Mouse (Mus musculus) stomach, postnatal 0 days (tissue): ENCODE data around the gene Col4a3. TPM values are rescaled to one million over a fixed set of nuclear protein-coding genes. Genes with fewer than 3 reads are reported as not detected.

ENCODE experiments used
- ATAC-seq: fragments of 200-750 bp; cut with Nextera tagmentation; 2 replicates; pipeline ENCODE4 v1.8.0; 2017; ENCODE audit not compliant: low FRiP score, low TSS enrichment
- DNase-seq: peaks from one replicate; pipeline ENCODE4 v3.0.0-alpha.2; 2016; ENCODE audit warnings: low spot score
- H3K27ac ChIP-seq: fragments of 300-500 bp; sonication (generic); replicated peaks from 2 replicates; pipeline ENCODE4 v1.5.1; 2014; ENCODE audit warnings: mild to moderate bottlenecking, control low read depth
- H3K27me3 ChIP-seq: fragments of 300-500 bp; sonication (generic); 2 replicates; pipeline ENCODE4 v1.6.1; 2014; ENCODE audit warnings: low read length; ENCODE audit not compliant: control insufficient read depth, insufficient read depth
- H3K36me3 ChIP-seq: fragments of 300-500 bp; sonication (generic); 2 replicates; pipeline ENCODE4 v1.6.1; 2014; ENCODE audit warnings: low read length, mixed read lengths; ENCODE audit not compliant: control insufficient read depth, insufficient read depth
- H3K4me1 ChIP-seq: fragments of 300-500 bp; sonication (generic); replicated peaks from 2 replicates; pipeline ENCODE4 v1.6.1; 2014; ENCODE audit warnings: antibody characterized with exemption; ENCODE audit not compliant: control insufficient read depth, insufficient read depth
- H3K4me2 ChIP-seq: fragments of 300-500 bp; sonication (generic); replicated peaks from 2 replicates; pipeline ENCODE4 v1.6.1; 2014; ENCODE audit warnings: low read depth, mild to moderate bottlenecking, control low read depth, moderate library complexity
- H3K4me3 ChIP-seq: fragments of 300-500 bp; sonication (generic); 2 replicates; pipeline ENCODE4 v1.5.1; 2014; ENCODE audit warnings: low read depth, low read length, control low read depth
- H3K9ac ChIP-seq: fragments of 300-500 bp; sonication (generic); 2 replicates; pipeline ENCODE4 v1.6.1; 2014; ENCODE audit warnings: mild to moderate bottlenecking, low read length, control low read depth, mixed read lengths
- H3K9me3 ChIP-seq: fragments of 300-500 bp; sonication (generic); 2 replicates; pipeline ENCODE4 v1.6.1; 2016; ENCODE audit warnings: low read length; ENCODE audit not compliant: control insufficient read depth
- CTCF ChIP-seq: IDR thresholded peaks from 2 replicates; pipeline ENCODE4 v1.5.1; 2016; ENCODE audit warnings: antibody characterized with exemption, low read depth, mild to moderate bottlenecking, moderate library complexity
- EP300 ChIP-seq: optimal IDR thresholded peaks from 2 replicates; pipeline ENCODE3; 2016; ENCODE audit warnings: antibody characterized with exemption
- WGBS: fragments of 180-500 bp; shearing (Covaris S2); extraction: QIAGEN DNeasy Blood & Tissue Kit; methylation state at CpG from one replicate; pipeline ENCODE4 v1.1.7; 2014; 5-methylcytosine and 5-hydroxymethylcytosine counted together
- polyA plus RNA-seq: library from polyadenylated mRNA; unstranded; fragments of >200 nt; fragmentation: Nextera tagmentation; extraction: Ambion mirVana; gene quantifications from 2 replicates; pipeline ENCODE4 v1.2.1, GENCODE M21; 2015

The Col4a3 gene
- polyA plus RNA-seq: 0.36 and 0.42 TPM in 2 replicates

- no peaks in the 10 kb centered on the region for H3K27me3 ChIP-seq
- peak within 1 kb of the TSS; percentile 66 for H3K4me2 ChIP-seq
- ATAC-seq: peak; percentile 45; the same call in 1 of the 2 replicates
- H3K4me1 ChIP-seq: no peaks in the 10 kb centered on the region
- H3K27ac ChIP-seq: no peak within 1 kb of the TSS
- H3K4me3 ChIP-seq: peak within 1 kb of the TSS; percentile 29
- H3K36me3 ChIP-seq: no peaks in the 10 kb centered on the region
- peak within 1 kb of the TSS; percentile 43; the same call in 1 of the 2 replicates for H3K9ac ChIP-seq
- no peaks in the 10 kb centered on the region for H3K9me3 ChIP-seq
- DNase-seq: peak; percentile 37
- no peak for TF ChIP-seq CTCF
- TF ChIP-seq EP300: no peak
- WGBS: 4% methylated on average over 33 of the region's 34 CpGs
Observed at GRCm38 (mm10) chr1:82586713-82587399, at the start of gene Col4a3, which contains the start of gene Col4a4. TSS of gene Col4a3 (plus strand) at chr1:82586921. TSS of gene Col4a4 (minus strand) at chr1:82586849.

DNA sequence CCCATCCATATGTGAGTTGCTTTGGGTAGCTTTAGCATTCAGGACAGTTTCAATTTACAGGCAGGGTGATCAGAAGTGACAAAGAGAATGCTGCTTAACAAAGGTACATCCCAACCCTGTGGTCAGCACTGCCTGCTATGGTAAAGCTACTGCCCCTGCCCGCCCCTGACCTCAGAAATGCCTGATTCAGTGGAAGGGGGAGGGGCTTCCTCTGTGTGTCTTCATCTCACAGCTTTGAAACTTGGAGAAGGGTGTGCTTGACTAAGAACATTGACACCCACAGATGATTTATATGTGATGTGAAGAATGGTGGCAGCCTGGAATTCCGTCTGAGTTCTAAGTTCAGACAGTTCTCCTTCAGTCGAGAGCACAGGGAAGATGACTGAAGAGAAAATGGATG, 48.9 kb upstream of the Col4a3 start:
- Histone ChIP-seq H3K4me1 (no peaks in the 10 kb centered on the region), H3K27me3 (no peaks in the 10 kb centered on the region), H3K4me3 (no peak overlapping the region), H3K9ac (no peak overlapping the region), H3K27ac (no peak overlapping the region), H3K36me3 (no peaks in the 10 kb centered on the region), H3K4me2 (no peak overlapping the region), H3K9me3 (no peaks in the 10 kb centered on the region)
- no peak for ATAC-seq
- 41% methylated on average over 3 of the region's 3 CpGs for WGBS
- TF ChIP-seq CTCF (no peak), EP300 (no peak)
- DNase-seq: no peak

- Histone ChIP-seq H3K4me3 (no peak overlapping the region), H3K9ac (no peak overlapping the region), H3K27me3 (no peaks in the 10 kb centered on the region), H3K27ac (no peak overlapping the region), H3K36me3 (no peaks in the 10 kb centered on the region), H3K4me1 (no peaks in the 10 kb centered on the region), H3K9me3 (no peaks in the 10 kb centered on the region), H3K4me2 (no peak overlapping the region)
- ATAC-seq: no peak
- TF ChIP-seq EP300 (no peak), CTCF (no peak)
- 69% methylated on average over 5 of the region's 5 CpGs for WGBS
- no peak for DNase-seq
Observed at GRCm38 (mm10) chr1:82540056-82540455, 46.7 kb upstream of the Col4a3 start.

DNA sequence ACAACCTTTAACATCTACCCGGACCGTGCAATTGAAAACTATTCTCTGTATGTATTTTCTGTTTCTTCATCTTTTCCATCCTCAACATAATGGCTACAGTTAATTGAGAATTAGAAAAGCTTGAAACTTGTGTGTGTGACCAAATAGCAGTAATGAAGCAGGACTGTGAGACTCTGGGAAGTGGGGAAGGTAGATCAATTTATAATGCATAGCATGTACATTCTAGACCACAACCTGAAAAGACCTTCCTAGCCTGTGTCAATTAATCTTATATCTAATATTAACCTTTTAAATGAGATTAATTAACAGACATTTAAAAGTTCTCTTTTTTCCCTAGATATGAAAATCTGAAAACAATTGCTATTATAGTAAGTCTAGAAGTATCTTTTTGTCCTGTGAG, 42.8 kb upstream of the Col4a3 start:
- no peaks in the 10 kb centered on the region for H3K4me1 ChIP-seq
- no peak overlapping the region for H3K27ac ChIP-seq
- ATAC-seq (no peak), DNase-seq (no peak)
- H3K27me3 ChIP-seq: no peaks in the 10 kb centered on the region
- WGBS: 79% methylated on average over 2 of the region's 2 CpGs
- no peak overlapping the region for H3K4me2 ChIP-seq
- no peaks in the 10 kb centered on the region for H3K9me3 ChIP-seq
- H3K36me3 ChIP-seq: no peaks in the 10 kb centered on the region
- TF ChIP-seq CTCF (no peak), EP300 (no peak)
- H3K4me3 ChIP-seq: no peak overlapping the region
- H3K9ac ChIP-seq: no peak overlapping the region

GRCm38 (mm10) chr1:82544419-82545185, 42.1 kb upstream of the Col4a3 start:
- Histone ChIP-seq H3K4me3 (no peak overlapping the region), H3K4me1 (no peaks in the 10 kb centered on the region), H3K27ac (no peak overlapping the region), H3K9me3 (no peaks in the 10 kb centered on the region), H3K4me2 (no peak overlapping the region), H3K27me3 (no peaks in the 10 kb centered on the region), H3K36me3 (no peaks in the 10 kb centered on the region), H3K9ac (no peak overlapping the region)
- ATAC-seq (no peak), DNase-seq (no peak)
- TF ChIP-seq EP300 (no peak), CTCF (no peak)
- 45% methylated on average over 6 of the region's 6 CpGs for WGBS
